Mouse (Mus musculus) embryonic facial prominence, embryonic 12.5 days (tissue): ENCODE measurements at regions not wholly inside any gene's neighbourhood (a gene's known extent, or its start where the extent isn't known, plus 50 kb on each side); places are given as distances from the start of the nearest gene placed in this dataset.

Experiments used
- ATAC-seq: fragments of 200-750 bp; cut with Nextera tagmentation; 2 replicates; pipeline ENCODE4 v1.8.0; 2017; ENCODE audit not compliant: insufficient number of reproducible peaks, insufficient read depth, low FRiP score, low TSS enrichment
- H3K27ac ChIP-seq: fragments of 300-500 bp; sonication (generic); 2 replicates; pipeline ENCODE4 v1.5.1; 2016; ENCODE audit warnings: mild to moderate bottlenecking
- H3K27me3 ChIP-seq: fragments of 300-500 bp; sonication (generic); 2 replicates; pipeline ENCODE4 v1.6.1; 2016; ENCODE audit warnings: mild to moderate bottlenecking, moderate library complexity
- H3K36me3 ChIP-seq: fragments of 300-500 bp; sonication (generic); 2 replicates; pipeline ENCODE4 v1.6.1; 2016; ENCODE audit warnings: mild to moderate bottlenecking
- H3K4me1 ChIP-seq: fragments of 300-500 bp; sonication (generic); 2 replicates; pipeline ENCODE4 v1.6.1; 2016
- H3K4me2 ChIP-seq: fragments of 300-500 bp; sonication (generic); replicated peaks from 2 replicates; pipeline ENCODE4 v1.6.1; 2016; ENCODE audit warnings: mild to moderate bottlenecking, moderate library complexity
- H3K4me3 ChIP-seq: fragments of 300-500 bp; sonication (generic); 2 replicates; pipeline ENCODE4 v1.5.1; 2016; ENCODE audit warnings: mild to moderate bottlenecking
- H3K9ac ChIP-seq: fragments of 300-500 bp; sonication (generic); 2 replicates; pipeline ENCODE4 v1.6.1; 2016; ENCODE audit warnings: mild to moderate bottlenecking, moderate library complexity
- H3K9me3 ChIP-seq: fragments of 300-500 bp; sonication (generic); 2 replicates; pipeline ENCODE4 v1.6.1; 2016; ENCODE audit warnings: mild to moderate bottlenecking, moderate library complexity
- WGBS: fragments of 180-500 bp; shearing (Covaris S2); methylation state at CpG from one replicate; pipeline ENCODE4 v1.1.7; 2016; 5-methylcytosine and 5-hydroxymethylcytosine counted together

DNA sequence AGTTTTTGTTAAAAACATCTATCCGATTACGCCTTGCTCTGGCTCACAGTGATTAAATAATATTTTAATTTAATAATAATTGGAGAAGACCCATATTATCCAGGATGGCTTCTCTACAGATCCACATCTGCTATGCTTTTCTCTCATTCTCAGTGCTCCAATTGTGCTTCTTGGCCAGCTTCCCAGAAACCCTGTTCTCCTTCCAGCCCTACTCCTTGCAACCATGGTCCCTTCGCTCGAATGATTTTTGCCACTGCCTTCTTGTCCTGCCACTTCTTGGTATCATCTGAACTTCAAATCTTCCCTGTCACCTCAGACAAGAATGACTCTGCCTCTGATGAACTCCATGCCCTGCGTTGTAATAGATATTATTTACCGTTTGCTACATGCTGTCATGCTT lies 95.0 kb upstream of the Trim52 start:
- Histone ChIP-seq H3K27ac (no peak overlapping the region), H3K9ac (no peak overlapping the region), H3K9me3 (peaks cover 5% of the 10 kb centered on the region; the same call in 1 of the 2 replicates), H3K4me1 (no peaks in the 10 kb centered on the region), H3K4me2 (no peak overlapping the region), H3K4me3 (no peak overlapping the region), H3K36me3 (no peaks in the 10 kb centered on the region), H3K27me3 (no peaks in the 10 kb centered on the region)
- WGBS: 91% methylated on average over 6 of the region's 6 CpGs
- no peak for ATAC-seq

DNA sequence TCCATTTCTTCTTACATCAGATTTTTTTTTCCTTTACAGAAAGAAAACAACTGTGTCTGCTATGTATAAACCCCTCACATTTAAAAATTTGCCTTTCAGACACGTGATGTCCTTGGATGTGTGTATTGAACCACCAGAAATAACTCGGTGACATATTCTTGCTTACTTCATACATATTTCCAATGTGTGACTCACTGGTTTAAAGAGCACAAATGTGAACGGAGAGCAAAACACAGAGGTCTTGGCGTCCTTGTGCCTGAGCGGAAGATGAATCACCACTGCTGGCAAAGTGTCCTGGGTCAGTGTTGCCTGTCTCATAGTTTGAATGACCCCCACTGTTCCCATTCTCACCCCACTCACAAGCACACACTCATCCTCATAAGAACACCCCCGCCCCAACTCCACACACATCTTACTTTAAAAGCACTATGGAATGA lies 94.0 kb upstream of the Trim52 start:
- no peak overlapping the region for H3K4me3 ChIP-seq
- no peak for ATAC-seq
- H3K4me1 ChIP-seq: no peaks in the 10 kb centered on the region
- H3K27me3 ChIP-seq: no peaks in the 10 kb centered on the region
- peaks cover 5% of the 10 kb centered on the region; the same call in 1 of the 2 replicates for H3K9me3 ChIP-seq
- no peak overlapping the region for H3K9ac ChIP-seq
- 86% methylated on average over 6 of the region's 6 CpGs for WGBS
- no peak overlapping the region for H3K27ac ChIP-seq
- no peak overlapping the region for H3K4me2 ChIP-seq
- no peaks in the 10 kb centered on the region for H3K36me3 ChIP-seq

DNA sequence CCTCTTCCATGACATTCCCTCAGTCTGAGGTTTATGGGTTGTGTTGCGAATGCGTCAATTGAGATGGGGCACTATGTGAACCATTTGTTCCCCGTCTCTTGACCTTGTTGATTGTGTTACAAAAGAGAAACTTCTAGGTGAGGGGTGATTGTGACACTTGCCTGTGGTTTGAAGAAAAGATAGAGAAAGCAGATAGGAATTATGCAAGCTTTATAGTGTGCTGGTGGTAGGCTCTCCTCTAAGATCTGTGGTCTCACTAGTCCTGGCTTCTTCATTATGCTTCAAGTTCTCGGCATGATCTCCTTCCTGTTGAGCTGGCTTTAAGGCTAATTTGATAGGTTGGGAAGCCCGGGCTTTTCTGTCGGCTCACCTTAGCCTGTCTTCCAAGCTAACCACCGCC lies 83.2 kb upstream of the Trim52 start:
- WGBS: 91% methylated on average over 7 of the region's 7 CpGs
- H3K9me3 ChIP-seq: no peaks in the 10 kb centered on the region
- H3K4me1 ChIP-seq: no peaks in the 10 kb centered on the region
- no peak overlapping the region for H3K4me3 ChIP-seq
- H3K27me3 ChIP-seq: no peaks in the 10 kb centered on the region
- H3K27ac ChIP-seq: no peak overlapping the region
- H3K36me3 ChIP-seq: no peaks in the 10 kb centered on the region
- no peak overlapping the region for H3K4me2 ChIP-seq
- no peak for ATAC-seq
- no peak overlapping the region for H3K9ac ChIP-seq

DNA sequence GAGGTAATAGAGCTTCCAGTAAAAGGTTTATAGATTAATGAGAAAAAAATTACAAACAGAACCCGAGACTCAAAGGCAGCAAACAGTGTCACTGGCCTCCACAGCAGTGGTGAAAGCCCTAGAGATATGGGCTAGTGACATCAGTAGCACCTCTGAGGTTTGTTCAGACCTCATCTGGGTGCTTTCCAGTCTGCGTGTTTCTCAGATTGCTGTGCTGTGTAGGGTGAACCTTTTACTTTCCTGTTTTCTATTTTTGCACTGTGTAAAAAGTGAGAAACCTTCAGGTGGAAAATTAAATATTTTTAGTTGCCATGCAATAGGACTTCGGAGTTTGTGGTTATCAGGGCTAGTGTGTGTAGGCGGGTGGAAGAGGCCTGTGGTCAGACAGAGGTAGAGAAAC lies 79.2 kb upstream of the Trim52 start:
- H3K4me3 ChIP-seq: no peak overlapping the region
- H3K27me3 ChIP-seq: no peaks in the 10 kb centered on the region
- H3K9ac ChIP-seq: no peak overlapping the region
- ATAC-seq: no peak
- 86% methylated on average over 4 of the region's 4 CpGs for WGBS
- H3K9me3 ChIP-seq: no peaks in the 10 kb centered on the region
- no peak overlapping the region for H3K27ac ChIP-seq
- H3K4me1 ChIP-seq: no peaks in the 10 kb centered on the region
- no peak overlapping the region for H3K4me2 ChIP-seq
- H3K36me3 ChIP-seq: no peaks in the 10 kb centered on the region

DNA sequence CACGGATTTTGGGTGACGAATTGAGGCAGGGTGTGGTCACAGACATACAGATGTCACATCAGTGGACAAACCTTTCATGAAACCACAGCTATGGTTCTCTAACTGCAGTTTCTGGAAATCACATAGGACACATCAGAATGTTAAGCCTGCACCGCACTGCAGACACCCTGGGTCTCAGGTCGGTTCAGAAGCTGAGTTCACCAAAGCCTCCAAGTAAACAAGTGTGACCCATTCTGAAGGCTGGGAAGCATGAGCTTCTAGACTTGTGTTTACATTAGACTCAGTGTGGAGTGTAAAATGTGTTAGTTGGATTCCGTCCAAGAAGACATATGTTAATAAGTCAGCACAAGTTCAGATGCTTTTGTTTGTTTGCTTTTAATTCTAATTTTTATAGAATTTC lies 78.3 kb upstream of the Trim52 start:
- ATAC-seq: no peak
- 87% methylated on average over 5 of the region's 5 CpGs for WGBS
- no peaks in the 10 kb centered on the region for H3K9me3 ChIP-seq
- H3K4me1 ChIP-seq: no peaks in the 10 kb centered on the region
- H3K27ac ChIP-seq: no peak overlapping the region
- H3K36me3 ChIP-seq: no peaks in the 10 kb centered on the region
- H3K9ac ChIP-seq: no peak overlapping the region
- H3K27me3 ChIP-seq: no peaks in the 10 kb centered on the region
- no peak overlapping the region for H3K4me3 ChIP-seq
- no peak overlapping the region for H3K4me2 ChIP-seq

DNA sequence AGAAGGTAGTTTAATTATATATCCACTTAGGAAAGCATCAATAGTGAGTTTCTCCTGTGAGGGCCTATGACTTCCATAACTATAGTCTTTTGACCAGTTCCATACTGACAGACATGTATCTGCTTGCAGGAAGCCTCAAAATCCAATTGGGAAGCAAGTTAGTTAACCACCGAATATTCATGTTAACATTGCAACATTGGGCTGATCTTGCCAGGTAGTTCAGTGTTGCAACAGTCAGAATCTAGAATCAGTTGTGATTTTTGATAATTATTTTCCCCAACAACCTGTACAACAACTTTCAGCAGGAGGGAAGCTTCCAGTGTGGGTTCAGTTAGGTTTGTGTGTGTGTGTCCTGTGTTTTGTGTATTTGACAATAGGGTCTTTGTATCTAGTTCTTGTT lies 74.9 kb upstream of the Trim52 start:
- H3K27me3 ChIP-seq: no peaks in the 10 kb centered on the region
- H3K36me3 ChIP-seq: no peaks in the 10 kb centered on the region
- no peak overlapping the region for H3K27ac ChIP-seq
- H3K4me3 ChIP-seq: no peak overlapping the region
- no peaks in the 10 kb centered on the region for H3K4me1 ChIP-seq
- no peak for ATAC-seq
- H3K9me3 ChIP-seq: no peaks in the 10 kb centered on the region
- WGBS: 82% methylated on average over 1 of the region's 1 CpGs
- H3K9ac ChIP-seq: no peak overlapping the region
- no peak overlapping the region for H3K4me2 ChIP-seq

DNA sequence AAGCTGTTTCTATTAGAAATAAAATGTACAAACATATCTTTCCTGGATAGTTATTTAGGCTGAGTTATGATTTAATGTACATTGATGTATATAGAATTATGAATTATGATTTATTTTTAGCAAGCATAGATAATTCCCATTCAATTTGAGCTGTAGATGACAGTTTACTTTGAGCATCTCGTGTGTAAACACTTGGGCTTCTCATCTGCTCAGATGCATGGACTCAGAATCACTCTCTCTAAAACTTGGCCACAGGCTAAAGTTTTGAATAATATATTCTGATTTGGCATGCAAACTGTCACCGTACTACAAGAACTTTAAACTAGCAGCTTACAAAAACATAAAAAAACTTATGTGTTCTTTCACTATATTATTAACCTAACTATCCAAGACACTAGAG lies 72.2 kb upstream of the Trim52 start:
- 84% methylated on average over 2 of the region's 2 CpGs for WGBS
- no peak for ATAC-seq
- no peak overlapping the region for H3K9ac ChIP-seq

DNA sequence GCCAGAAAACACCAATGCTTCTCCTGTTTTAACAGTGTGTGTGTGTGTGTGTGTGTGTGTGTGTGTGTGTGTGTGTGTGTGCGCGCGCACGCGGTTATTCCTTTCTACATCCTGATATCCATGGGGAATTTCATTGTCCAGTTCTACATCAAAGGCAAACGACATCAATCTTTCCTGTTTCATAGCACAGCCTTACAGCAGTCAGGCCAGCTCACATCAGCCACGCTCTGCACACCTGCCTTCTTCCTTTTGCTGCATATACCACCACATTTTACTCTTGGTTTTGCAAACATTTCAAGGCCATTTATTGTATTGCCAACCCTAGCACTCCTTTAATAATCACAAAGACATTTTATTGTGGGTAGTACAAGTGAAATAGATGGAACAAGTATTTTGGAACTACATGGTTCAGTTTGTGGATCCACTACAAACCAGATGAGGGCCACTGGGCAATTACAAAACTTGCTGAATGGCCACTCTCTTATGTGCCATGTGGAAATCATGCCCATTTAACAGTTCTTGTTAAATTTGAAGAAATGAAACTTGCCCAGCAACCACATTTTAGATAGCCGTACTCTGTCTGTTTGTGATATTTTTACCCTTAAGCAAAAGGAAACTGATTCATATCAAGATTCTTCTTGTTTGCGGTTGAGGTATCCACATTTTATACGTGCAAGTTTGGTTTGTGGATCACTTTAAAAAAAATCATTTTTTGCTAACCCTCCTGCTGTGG lies 70.9 kb upstream of the Trim52 start:
- H3K9me3 ChIP-seq: no peaks in the 10 kb centered on the region
- no peak overlapping the region for H3K4me2 ChIP-seq
- H3K4me1 ChIP-seq: no peaks in the 10 kb centered on the region
- no peak overlapping the region for H3K9ac ChIP-seq
- no peak for ATAC-seq
- no peak overlapping the region for H3K27ac ChIP-seq
- H3K27me3 ChIP-seq: no peaks in the 10 kb centered on the region
- H3K36me3 ChIP-seq: no peaks in the 10 kb centered on the region
- H3K4me3 ChIP-seq: no peak overlapping the region
- 79% methylated on average over 10 of the region's 10 CpGs for WGBS

More for the DNA sequence above, 72.2 kb upstream of the Trim52 start:
- H3K4me2 ChIP-seq: no peak overlapping the region
- no peaks in the 10 kb centered on the region for H3K9me3 ChIP-seq
- no peaks in the 10 kb centered on the region for H3K4me1 ChIP-seq
- H3K36me3 ChIP-seq: no peaks in the 10 kb centered on the region
- no peak overlapping the region for H3K27ac ChIP-seq
- H3K27me3 ChIP-seq: no peaks in the 10 kb centered on the region
- no peak overlapping the region for H3K4me3 ChIP-seq

DNA sequence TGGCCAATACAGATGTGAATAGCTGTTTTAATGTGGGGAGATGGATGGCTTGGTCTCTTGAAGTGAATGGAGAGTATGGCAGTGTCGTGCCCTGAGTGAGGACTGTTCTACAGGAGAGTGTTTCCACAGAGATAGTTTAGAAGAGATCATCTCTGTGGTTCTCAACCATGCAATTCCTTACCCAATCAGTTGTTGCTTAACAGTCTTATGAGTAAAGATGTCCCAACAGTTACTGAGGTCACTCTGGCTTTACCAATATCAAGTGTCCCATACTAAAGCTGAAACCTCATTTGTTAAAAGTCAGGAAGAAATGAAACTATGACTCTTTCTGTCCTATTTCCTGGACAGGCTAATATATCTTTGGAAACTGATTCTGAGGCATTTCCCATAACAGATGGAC lies 61.7 kb upstream of the Trim52 start:
- Histone ChIP-seq H3K36me3 (no peaks in the 10 kb centered on the region), H3K27me3 (no peaks in the 10 kb centered on the region), H3K27ac (no peak overlapping the region), H3K9me3 (no peaks in the 10 kb centered on the region), H3K9ac (no peak overlapping the region), H3K4me3 (no peak overlapping the region), H3K4me1 (no peaks in the 10 kb centered on the region), H3K4me2 (no peak overlapping the region)
- WGBS: 79% methylated on average over 1 of the region's 1 CpGs
- ATAC-seq: no peak

DNA sequence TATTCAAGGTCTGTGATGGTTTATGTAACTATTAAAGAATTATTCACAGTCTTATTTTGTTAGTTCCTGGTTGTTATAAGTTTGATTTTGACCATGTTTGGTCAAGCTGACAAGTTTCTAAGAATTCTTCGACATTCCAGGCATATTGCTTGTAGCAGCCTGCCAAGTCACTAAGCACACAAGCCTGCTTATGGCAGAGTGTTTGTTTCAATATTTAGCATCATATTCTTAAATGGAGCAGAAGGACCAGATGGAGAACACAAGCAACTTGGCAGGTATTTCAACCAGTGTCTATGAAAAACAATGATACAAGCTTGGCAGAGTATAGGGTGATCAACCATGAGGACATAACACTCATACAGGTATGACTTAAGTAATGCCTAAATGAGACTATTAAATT lies 55.8 kb upstream of the Trim52 start:
- Histone ChIP-seq H3K36me3 (no peaks in the 10 kb centered on the region), H3K9ac (no peak overlapping the region), H3K4me1 (no peaks in the 10 kb centered on the region), H3K4me3 (no peak overlapping the region), H3K27ac (no peak overlapping the region), H3K27me3 (no peaks in the 10 kb centered on the region), H3K4me2 (no peak overlapping the region), H3K9me3 (no peaks in the 10 kb centered on the region)
- 93% methylated on average over 1 of the region's 1 CpGs for WGBS
- no peak for ATAC-seq

DNA sequence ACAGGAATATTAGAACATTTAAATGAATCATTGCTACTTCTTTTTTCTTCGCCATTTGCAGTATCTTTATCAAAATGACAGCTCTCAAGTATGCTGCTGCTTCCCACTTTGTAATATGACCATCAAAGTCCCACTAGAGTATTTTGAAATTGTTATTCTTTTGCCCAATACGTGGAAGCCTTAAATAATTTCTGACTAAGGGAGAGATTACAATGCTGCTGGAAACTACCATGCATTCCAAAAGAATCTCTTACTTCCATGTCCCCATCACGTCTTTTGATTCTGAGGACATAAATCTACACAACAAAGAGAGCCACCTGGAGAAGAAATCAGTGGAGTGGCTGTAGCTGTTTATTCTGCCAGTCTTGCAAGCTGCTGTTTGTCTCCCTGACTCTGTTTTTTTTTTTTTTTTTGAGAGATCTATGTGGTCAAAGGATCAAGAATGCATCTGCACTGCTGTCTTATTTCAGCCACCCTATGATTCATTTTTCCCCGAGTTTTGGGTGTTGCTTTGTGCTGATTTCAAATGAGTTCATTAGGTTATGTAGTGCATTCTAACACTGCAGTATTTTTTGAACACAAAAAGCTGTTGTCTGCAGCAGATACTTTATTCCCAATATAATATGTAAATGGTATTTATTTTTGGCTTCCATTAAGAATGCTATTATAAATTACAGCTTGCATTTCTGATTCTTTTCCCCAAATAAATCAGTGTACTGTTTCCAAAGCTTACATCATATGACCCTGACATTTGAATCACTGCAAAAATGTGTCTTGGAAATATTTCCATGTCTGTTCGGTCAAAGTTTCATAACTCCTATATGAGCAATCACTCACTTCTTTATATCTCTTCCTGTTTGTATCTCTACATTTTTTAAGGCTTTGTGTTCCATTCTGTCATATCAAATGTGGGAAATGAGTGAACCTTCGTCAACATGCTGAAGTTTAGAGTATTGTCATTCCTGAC lies 53.1 kb upstream of the Trim52 start:
- Histone ChIP-seq H3K4me2 (no peak overlapping the region), H3K9ac (no peak overlapping the region), H3K4me3 (no peak overlapping the region), H3K4me1 (no peaks in the 10 kb centered on the region), H3K9me3 (no peaks in the 10 kb centered on the region), H3K36me3 (no peaks in the 10 kb centered on the region), H3K27ac (no peak overlapping the region), H3K27me3 (no peaks in the 10 kb centered on the region)
- no peak for ATAC-seq
- WGBS: 70% methylated on average over 6 of the region's 6 CpGs
